Mouse (Mus musculus) megakaryocyte, embryonic 14.5 days (primary cell): ENCODE results near the gene Gm17545.

Source experiments
- FLI1 ChIP-seq: IDR thresholded peaks from 2 replicates; pipeline ENCODE4 v1.6.1; 2012; ENCODE audit warnings: low read length, inconsistent platforms, mixed read lengths
- GATA1 ChIP-seq: IDR thresholded peaks from 3 replicates; pipeline ENCODE4 v1.6.1; 2012; ENCODE audit warnings: mixed read lengths, low read length, inconsistent platforms, borderline replicate concordance

- TF ChIP-seq GATA1 (no peak), FLI1 (no peak)
These were observed 43.1 kb downstream of the Gm17545 start for GRCm38 (mm10) chr9:22497021-22497767.
